Mouse (Mus musculus) liver, postnatal 0 days (tissue): ENCODE results near the gene Hrasls5.

Experiments used
- CTCF ChIP-seq: sonication (generic); IDR thresholded peaks from 2 replicates; pipeline ENCODE4 v1.5.1; 2016; ENCODE audit warnings: antibody characterized with exemption, low read depth
- EP300 ChIP-seq: IDR thresholded peaks from 2 replicates; pipeline ENCODE4 v1.6.1; 2016; ENCODE audit warnings: antibody characterized with exemption, low read depth, mild to moderate bottlenecking

DNA sequence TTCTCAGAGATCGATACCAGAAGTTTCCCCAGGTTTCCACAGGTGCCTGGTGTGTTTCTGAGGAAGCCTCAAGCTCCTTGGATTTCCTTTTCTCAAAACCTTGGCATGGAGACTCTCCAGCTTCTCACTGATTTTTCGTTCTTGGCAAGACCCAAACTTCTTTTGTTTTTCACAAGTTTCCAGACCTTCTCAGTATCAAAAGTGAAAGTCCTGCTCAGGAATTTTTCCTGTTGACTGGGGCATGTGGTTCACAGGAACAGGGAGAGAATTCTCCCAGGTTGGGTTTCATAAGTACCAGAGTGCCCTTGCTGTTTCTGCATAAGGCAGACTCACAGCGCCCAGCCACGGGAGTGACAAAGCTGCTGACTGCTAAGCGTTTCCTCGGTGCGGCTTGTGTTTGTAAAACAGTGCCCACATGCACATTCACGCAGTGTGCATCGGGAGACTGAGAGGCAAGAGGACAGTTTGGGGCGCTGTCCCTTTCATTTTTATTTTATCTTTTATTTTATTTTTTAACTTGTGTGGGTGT is 49.7 kb upstream of the Hrasls5 start:
- TF ChIP-seq CTCF (no peak), EP300 (no peak)
